Mouse (Mus musculus) skeletal muscle tissue, adult 2 months (tissue): ENCODE results near the gene 4933424G06Rik.
A peak's percentile ranks its signal among the peaks of the same experiment; 100 is the strongest.
"Not testable (repeated sequence)": the region's sequence is repeated elsewhere in the genome, so short reads cannot be mapped to it uniquely, and the experiment has no call there.

Experiments used
- DNase-seq: peaks from one replicate; pipeline ENCODE4 v3.0.0-alpha.2; 2012; ENCODE audit warnings: low read depth, low spot score

Gene 4933424G06Rik

GRCm38 (mm10) chr1:36709854-36710280 lies at the start of gene 4933424G06Rik:
4933424G06Rik (plus strand) TSS chr1:36710149.
- DNase-seq, result peak; percentile 96

- DNase-seq, result no peak
Measured at GRCm38 (mm10) chr1:36664457-36664856, 45.5 kb upstream of the 4933424G06Rik start.

- no peak for DNase-seq
Measured at GRCm38 (mm10) chr1:36665165-36665723, 44.7 kb upstream of the 4933424G06Rik start.

GRCm38 (mm10) chr1:36665934-36666333 lies 44.0 kb upstream of the 4933424G06Rik start:
- DNase-seq, result no peak

GRCm38 (mm10) chr1:36668007-36668406 lies 41.9 kb upstream of the 4933424G06Rik start:
- not testable (repeated sequence) for DNase-seq

GRCm38 (mm10) chr1:36670256-36670655 lies 39.7 kb upstream of the 4933424G06Rik start:
- no peak for DNase-seq

- DNase-seq, result no peak
Measured at GRCm38 (mm10) chr1:36671260-36671659, 38.7 kb upstream of the 4933424G06Rik start.

- DNase-seq, result no peak
Measured at GRCm38 (mm10) chr1:36672648-36673350, 37.1 kb upstream of the 4933424G06Rik start.

GRCm38 (mm10) chr1:36674936-36675335 lies 35.0 kb upstream of the 4933424G06Rik start:
- DNase-seq, result no peak

- DNase-seq, result no peak
Measured at GRCm38 (mm10) chr1:36680893-36681292, 29.1 kb upstream of the 4933424G06Rik start.

- DNase-seq, result no peak
Measured at GRCm38 (mm10) chr1:36682620-36683355, 27.2 kb upstream of the 4933424G06Rik start, which contains the start of gene Fam178b. Fam178b (minus strand) TSS chr1:36683183.

- DNase-seq, result peak; percentile 68
Measured at GRCm38 (mm10) chr1:36683810-36684467, 26.0 kb upstream of the 4933424G06Rik start.

- DNase-seq, result no peak
Measured at GRCm38 (mm10) chr1:36690671-36691235, 19.2 kb upstream of the 4933424G06Rik start.

GRCm38 (mm10) chr1:36691271-36692155 lies 18.4 kb upstream of the 4933424G06Rik start, which contains the start of gene Cox5b:
Cox5b (plus strand) TSS chr1:36691449.
- peak; percentile 99 for DNase-seq

GRCm38 (mm10) chr1:36694871-36695270 lies 15.1 kb upstream of the 4933424G06Rik start:
- DNase-seq, result no peak

GRCm38 (mm10) chr1:36696411-36696810 lies 13.5 kb upstream of the 4933424G06Rik start:
- no peak for DNase-seq

- no peak for DNase-seq
Measured at GRCm38 (mm10) chr1:36697030-36697429, 12.9 kb upstream of the 4933424G06Rik start.

- DNase-seq, result no peak
Measured at GRCm38 (mm10) chr1:36707166-36707565, 2.8 kb upstream of the 4933424G06Rik start.

- DNase-seq, result no peak
Measured at GRCm38 (mm10) chr1:36707797-36708196, 2.2 kb upstream of the 4933424G06Rik start.

GRCm38 (mm10) chr1:36708626-36709025 lies 1.3 kb upstream of the 4933424G06Rik start:
- DNase-seq, result no peak
